Mouse (Mus musculus) left cerebral cortex, adult 6 months (tissue): ENCODE measurements around the gene Ly9. TPM values are rescaled to one million over a fixed set of nuclear protein-coding genes. Genes with fewer than 3 reads are reported as not detected.

Source experiments
- long read RNA-seq, 2 experiments: library from polyadenylated mRNA; unstranded; transcript quantifications; one replicate each; pipeline ENCODE4 v2.0.0; 2019 to 2020
- polyA plus RNA-seq: library from polyadenylated mRNA; unstranded; fragments of <200 nt; fragmentation: Nextera tagmentation; gene quantifications from 2 replicates; pipeline ENCODE4 v1.2.3, GENCODE M21; 2021

Gene Ly9
- polyA plus RNA-seq = 0.10 and 0.15 TPM in 2 replicates
- long read RNA-seq, experiment 1, partial matches to known transcripts = 0 of 2 reads
- long read RNA-seq, experiment 1, other reads (novel, unspliced or antisense) = 0 of 2 reads
- long read RNA-seq, experiment 2 = 0 reads

DNA sequence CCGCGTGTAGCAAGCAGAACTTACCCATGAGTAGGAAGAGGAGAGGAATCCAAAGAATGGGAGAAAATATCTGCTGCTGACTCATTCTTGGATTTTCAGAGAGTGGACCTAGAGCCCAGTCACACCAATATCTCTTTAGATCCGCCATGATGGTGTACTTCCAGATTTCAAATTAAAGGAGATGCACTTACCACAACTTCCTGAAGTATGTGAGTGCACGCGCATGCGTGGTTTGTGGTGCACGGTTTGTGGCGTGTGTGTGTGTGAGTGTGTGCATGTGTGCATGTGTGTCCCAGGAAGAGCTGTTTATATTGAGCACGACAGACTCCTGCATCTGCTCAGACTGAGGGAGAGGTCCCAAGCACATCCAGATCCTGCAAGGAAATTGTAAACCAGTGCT is at the start of gene Ly9:
Gene Ly9 (minus strand): TSS at position 235 of the 400 bp plus-strand sequence.

DNA sequence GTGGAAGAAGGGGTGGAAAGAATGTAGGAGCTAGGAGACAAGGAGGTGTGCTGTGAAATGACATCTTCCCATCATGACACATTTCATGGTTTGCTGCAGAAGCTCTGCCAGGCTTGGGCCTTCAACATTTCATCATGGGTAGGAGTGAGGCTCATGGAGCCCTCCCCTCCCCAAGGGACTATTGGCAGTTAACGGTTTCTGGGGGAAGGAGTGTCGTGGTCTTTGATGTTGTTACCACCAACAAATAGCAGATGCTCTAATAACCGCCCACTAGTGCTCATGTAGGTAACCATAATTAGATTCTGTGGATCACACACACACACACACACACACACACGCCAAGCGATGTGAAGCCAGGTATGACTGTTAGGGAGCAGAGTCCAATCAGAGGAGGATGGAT is 45.5 kb upstream of the Ly9 start, which contains the start of gene Slamf7:
Gene Slamf7 (minus strand): TSS at position 302 of the 400 bp plus-strand sequence.

DNA sequence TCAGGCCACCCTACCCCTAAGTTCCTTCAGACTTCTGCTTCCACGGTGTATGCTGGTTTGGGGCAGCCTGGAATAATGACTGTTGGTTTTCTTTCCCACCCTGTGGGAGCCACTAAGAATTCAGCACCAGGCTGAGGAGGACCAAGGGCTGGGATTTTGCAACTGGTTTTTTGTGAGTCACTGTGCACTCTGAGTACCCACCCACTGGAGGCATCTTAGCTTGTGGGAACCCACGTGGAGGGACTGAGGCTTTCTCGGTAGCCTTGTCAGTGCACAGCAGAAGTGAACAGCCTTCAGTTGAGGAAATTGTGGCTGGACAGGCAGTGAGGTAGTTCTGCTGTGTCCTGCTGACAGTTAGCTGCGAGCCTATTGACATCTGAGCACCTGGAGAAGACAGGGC is 48.3 kb downstream of the Ly9 start, which contains the start of gene Cd244a:
Gene Cd244a (plus strand): TSS at position 296 of the 400 bp plus-strand sequence.

Other genes starting within 250 kb of the Ly9 start
- gene Klhdc9, start 246.6 kb downstream of the Ly9 start, polyA plus RNA-seq = 9.3 and 10.6 TPM in 2 replicates
- gene Nectin4, start 237.3 kb downstream of the Ly9 start, polyA plus RNA-seq = 1.9 and 2.0 TPM in 2 replicates
- gene Arhgap30, start 218.5 kb downstream of the Ly9 start, polyA plus RNA-seq = 0.60 and 0.85 TPM in 2 replicates
- 37.9 and 48.2 TPM in 2 replicates for gene Usf1, start 196.1 kb downstream of the Ly9 start, polyA plus RNA-seq
- 1.2 and 1.9 TPM in 2 replicates for gene Tstd1, start 188.5 kb downstream of the Ly9 start, polyA plus RNA-seq
- 8.6 TPM in 2 replicates for gene F11r, start 169.9 kb downstream of the Ly9 start, polyA plus RNA-seq
- gene Alyref2, start 103.9 kb downstream of the Ly9 start, polyA plus RNA-seq = 6.7 and 7.4 TPM in 2 replicates
- gene Itln1, start 72.1 kb downstream of the Ly9 start, polyA plus RNA-seq = not detected in 2 replicates
- gene Cd244a, start 48.2 kb downstream of the Ly9 start, polyA plus RNA-seq = 0.09 TPM in 1 of 2 replicates, not detected in the other
- gene Slamf7, start 45.6 kb upstream of the Ly9 start, polyA plus RNA-seq = 0.11 TPM in 1 of 2 replicates, not detected in the other
- gene Cd48, start 74.6 kb upstream of the Ly9 start, polyA plus RNA-seq = 2.1 and 2.4 TPM in 2 replicates
- 0.11 and 0.39 TPM in 2 replicates for gene Slamf1, start 159.7 kb upstream of the Ly9 start, polyA plus RNA-seq
- gene Cd84, start 232.3 kb upstream of the Ly9 start, polyA plus RNA-seq = 2.1 and 2.4 TPM in 2 replicates